Mouse (Mus musculus): ENCODE measurements around the gene Armh1.

Gene Armh1

GRCm38 (mm10) chr4:117251801-117252316, at the start of gene Armh1, which contains the start of gene Tmem53:
Armh1 (minus strand) TSS chr4:117252125.
Tmem53 (plus strand) TSS chr4:117251951.
- DNase-seq (ENCODE audit: low spot score), result peak; percentile 88

- DNase-seq (ENCODE audit: low spot score), result no peak
Measured at GRCm38 (mm10) chr4:117299921-117300320, 48.0 kb upstream of the Armh1 start.

GRCm38 (mm10) chr4:117297819-117298218, 45.9 kb upstream of the Armh1 start:
- DNase-seq (ENCODE audit: low spot score), result no peak

- no peak for DNase-seq (ENCODE audit: low spot score)
Measured at GRCm38 (mm10) chr4:117296849-117297593, 45.1 kb upstream of the Armh1 start.

GRCm38 (mm10) chr4:117291696-117292095, 39.8 kb upstream of the Armh1 start:
- no peak for DNase-seq (ENCODE audit: low spot score)

GRCm38 (mm10) chr4:117288927-117289801, 37.2 kb upstream of the Armh1 start:
- peak; percentile 64 for DNase-seq (ENCODE audit: low spot score)

- no peak for DNase-seq (ENCODE audit: low spot score)
Measured at GRCm38 (mm10) chr4:117288277-117288926, 36.5 kb upstream of the Armh1 start.

GRCm38 (mm10) chr4:117284363-117284762, 32.4 kb upstream of the Armh1 start:
- no peak for DNase-seq (ENCODE audit: low spot score)

- no peak for DNase-seq (ENCODE audit: low spot score)
Measured at GRCm38 (mm10) chr4:117283271-117284191, 31.6 kb upstream of the Armh1 start.

GRCm38 (mm10) chr4:117281090-117281845, 29.3 kb upstream of the Armh1 start:
- no peak for DNase-seq (ENCODE audit: low spot score)

GRCm38 (mm10) chr4:117280397-117280930, 28.5 kb upstream of the Armh1 start:
- no peak for DNase-seq (ENCODE audit: low spot score)

GRCm38 (mm10) chr4:117279253-117279642, 27.3 kb upstream of the Armh1 start:
- DNase-seq (ENCODE audit: low spot score), result no peak

GRCm38 (mm10) chr4:117278381-117279252, 26.7 kb upstream of the Armh1 start:
- no peak for DNase-seq (ENCODE audit: low spot score)

GRCm38 (mm10) chr4:117277687-117278086, 25.8 kb upstream of the Armh1 start:
- DNase-seq (ENCODE audit: low spot score), result no peak

GRCm38 (mm10) chr4:117277021-117277420, 25.1 kb upstream of the Armh1 start:
- DNase-seq (ENCODE audit: low spot score), result no peak

- DNase-seq (ENCODE audit: low spot score), result no peak
Measured at GRCm38 (mm10) chr4:117276281-117276711, 24.4 kb upstream of the Armh1 start.

- no peak for DNase-seq (ENCODE audit: low spot score)
Measured at GRCm38 (mm10) chr4:117274720-117275119, 22.8 kb upstream of the Armh1 start.

- DNase-seq (ENCODE audit: low spot score), result no peak
Measured at GRCm38 (mm10) chr4:117272459-117272858, 20.5 kb upstream of the Armh1 start.

- peak; percentile 57 for DNase-seq (ENCODE audit: low spot score)
Measured at GRCm38 (mm10) chr4:117270278-117270677, 18.4 kb upstream of the Armh1 start.
